Mouse (Mus musculus) hindbrain, embryonic 10.5 days (tissue): ENCODE measurements around the gene U2af1l4. TPM values are rescaled to one million over a fixed set of nuclear protein-coding genes. Genes with fewer than 3 reads are reported as not detected.

Source experiments
- DNase-seq: peaks from one replicate; pipeline ENCODE4 v3.0.0-alpha.2; 2017; ENCODE audit warnings: low spot score
- H3K27ac ChIP-seq: fragments of 300-500 bp; sonication (generic); 2 replicates; pipeline ENCODE4 v1.5.1; 2016; ENCODE audit warnings: mild to moderate bottlenecking, moderate library complexity
- H3K27me3 ChIP-seq: fragments of 300-500 bp; sonication (generic); 2 replicates; pipeline ENCODE4 v1.6.1; 2016; ENCODE audit warnings: mild to moderate bottlenecking; ENCODE audit not compliant: poor library complexity, insufficient read depth, severe bottlenecking
- H3K36me3 ChIP-seq: fragments of 300-500 bp; sonication (generic); 2 replicates; pipeline ENCODE4 v1.6.1; 2016; ENCODE audit warnings: mild to moderate bottlenecking, moderate library complexity
- H3K4me1 ChIP-seq: fragments of 300-500 bp; sonication (generic); replicated peaks from 2 replicates; pipeline ENCODE4 v1.6.1; 2016; ENCODE audit warnings: mild to moderate bottlenecking
- H3K4me3 ChIP-seq: fragments of 300-500 bp; sonication (generic); 2 replicates; pipeline ENCODE4 v1.5.1; 2016; ENCODE audit warnings: mild to moderate bottlenecking, moderate library complexity
- H3K9me3 ChIP-seq: fragments of 300-500 bp; sonication (generic); 2 replicates; pipeline ENCODE4 v1.6.1; 2016; ENCODE audit warnings: mild to moderate bottlenecking, moderate library complexity
- WGBS: fragments of 180-500 bp; shearing (Covaris S2); methylation state at CpG from one replicate; pipeline ENCODE4 v1.1.7; 2016; 5-methylcytosine and 5-hydroxymethylcytosine counted together
- polyA plus RNA-seq: library from polyadenylated mRNA; unstranded; fragments of >200 nt; fragmentation: Nextera tagmentation; extraction: Ambion mirVana; gene quantifications from 2 replicates; pipeline ENCODE4 v1.2.1, GENCODE M21; 2016

Gene U2af1l4
- polyA plus RNA-seq, 1 experiment from 2014 or later: 106 TPM

- Histone ChIP-seq H3K27me3 (peaks cover 6% of the 10 kb centered on the region; the same call in 1 of the 2 replicates), H3K4me1 (peaks cover 39% of the 10 kb centered on the region), H3K9me3 (no peaks in the 10 kb centered on the region), H3K27ac (no peak overlapping the region), H3K4me3 (peak overlapping the region; percentile 11; the same call in 1 of the 2 replicates), H3K36me3 (peaks cover 46% of the 10 kb centered on the region)
- WGBS: 92% methylated on average over 18 of the region's 18 CpGs
- DNase-seq: no peak
Measured at GRCm38 (mm10) chr7:30556894-30557536, 6.1 kb upstream of the U2af1l4 start.

GRCm38 (mm10) chr7:30557901-30558514 is 5.1 kb upstream of the U2af1l4 start:
- Histone ChIP-seq H3K27ac (no peak overlapping the region), H3K4me3 (peak overlapping the region; percentile 76), H3K36me3 (peaks cover 46% of the 10 kb centered on the region), H3K4me1 (peaks cover 38% of the 10 kb centered on the region), H3K27me3 (peaks cover 6% of the 10 kb centered on the region; the same call in 1 of the 2 replicates), H3K9me3 (no peaks in the 10 kb centered on the region)
- no peak for DNase-seq
- 91% methylated on average over 13 of the region's 13 CpGs for WGBS

- peaks cover 3% of the 10 kb centered on the region; the same call in 1 of the 2 replicates for H3K27me3 ChIP-seq
- H3K9me3 ChIP-seq: no peaks in the 10 kb centered on the region
- no peak for DNase-seq
- WGBS: 17% methylated on average over 12 of the region's 12 CpGs
- peak overlapping the region; percentile 76 for H3K4me3 ChIP-seq
- peaks cover 46% of the 10 kb centered on the region for H3K36me3 ChIP-seq
- H3K4me1 ChIP-seq: peaks cover 34% of the 10 kb centered on the region
- H3K27ac ChIP-seq: peak overlapping the region; percentile 85
Measured at GRCm38 (mm10) chr7:30558656-30559442, 4.3 kb upstream of the U2af1l4 start.

- under 1% methylated on average over 20 of the region's 20 CpGs for WGBS
- Histone ChIP-seq H3K36me3 (peaks cover 41% of the 10 kb centered on the region), H3K27ac (peak within 1 kb of the TSS; percentile 85), H3K4me1 (peaks cover 34% of the 10 kb centered on the region), H3K27me3 (no peaks in the 10 kb centered on the region), H3K9me3 (no peaks in the 10 kb centered on the region), H3K4me3 (peak within 1 kb of the TSS; percentile 76)
- DNase-seq: peak; percentile 96
Measured at GRCm38 (mm10) chr7:30559443-30559954, 3.6 kb upstream of the U2af1l4 start, which contains the start of gene Lin37. Gene Lin37 (minus strand): TSS chr7:30559838.

- H3K36me3 ChIP-seq: peaks cover 41% of the 10 kb centered on the region
- H3K27ac ChIP-seq: peak overlapping the region; percentile 85; the same call in 1 of the 2 replicates
- H3K27me3 ChIP-seq: no peaks in the 10 kb centered on the region
- H3K4me1 ChIP-seq: peaks cover 34% of the 10 kb centered on the region
- 73% methylated on average over 2 of the region's 2 CpGs for WGBS
- no peaks in the 10 kb centered on the region for H3K9me3 ChIP-seq
- no peak for DNase-seq
- H3K4me3 ChIP-seq: peak overlapping the region; percentile 76; the same call in 1 of the 2 replicates
Measured at GRCm38 (mm10) chr7:30560296-30560695, 2.8 kb upstream of the U2af1l4 start.

- no peaks in the 10 kb centered on the region for H3K9me3 ChIP-seq
- H3K36me3 ChIP-seq: peaks cover 41% of the 10 kb centered on the region
- H3K4me1 ChIP-seq: peaks cover 34% of the 10 kb centered on the region
- 3% methylated on average over 27 of the region's 27 CpGs for WGBS
- H3K27me3 ChIP-seq: no peaks in the 10 kb centered on the region
- peak overlapping the region; percentile 80 for H3K4me3 ChIP-seq
- no peak for DNase-seq
- peak overlapping the region; percentile 92 for H3K27ac ChIP-seq
Measured at GRCm38 (mm10) chr7:30562526-30563116, 480 bp upstream of the U2af1l4 start.

GRCm38 (mm10) chr7:30563906-30564280 is 792 bp downstream of the U2af1l4 start:
- Histone ChIP-seq H3K4me1 (peaks cover 24% of the 10 kb centered on the region), H3K27me3 (no peaks in the 10 kb centered on the region), H3K4me3 (peak overlapping the region; percentile 80), H3K9me3 (no peaks in the 10 kb centered on the region), H3K36me3 (peaks cover 47% of the 10 kb centered on the region), H3K27ac (peak overlapping the region; percentile 92)
- no peak for DNase-seq
- 25% methylated on average over 6 of the region's 6 CpGs for WGBS

GRCm38 (mm10) chr7:30564970-30565571 is 2.0 kb downstream of the U2af1l4 start, which contains the start of gene Igflr1:
Gene Igflr1 (plus strand): TSS chr7:30565427.
- WGBS: 95% methylated on average over 12 of the region's 12 CpGs
- no peak for DNase-seq
- Histone ChIP-seq H3K27me3 (no peaks in the 10 kb centered on the region), H3K4me1 (peaks cover 18% of the 10 kb centered on the region), H3K4me3 (peak within 1 kb of the TSS; percentile 80), H3K9me3 (no peaks in the 10 kb centered on the region), H3K36me3 (peaks cover 59% of the 10 kb centered on the region), H3K27ac (no peak within 1 kb of the TSS)

GRCm38 (mm10) chr7:30566033-30566432 is 2.9 kb downstream of the U2af1l4 start:
- Histone ChIP-seq H3K36me3 (peaks cover 68% of the 10 kb centered on the region), H3K9me3 (no peaks in the 10 kb centered on the region), H3K27me3 (no peaks in the 10 kb centered on the region), H3K4me1 (peaks cover 16% of the 10 kb centered on the region), H3K4me3 (no peak overlapping the region), H3K27ac (no peak overlapping the region)
- DNase-seq: no peak
- 89% methylated on average over 9 of the region's 9 CpGs for WGBS

- Histone ChIP-seq H3K4me1 (peaks cover 10% of the 10 kb centered on the region), H3K36me3 (peaks cover 80% of the 10 kb centered on the region), H3K9me3 (no peaks in the 10 kb centered on the region), H3K27me3 (no peaks in the 10 kb centered on the region), H3K27ac (no peak overlapping the region), H3K4me3 (no peak overlapping the region)
- 90% methylated on average over 11 of the region's 11 CpGs for WGBS
- no peak for DNase-seq
Measured at GRCm38 (mm10) chr7:30567555-30567954, 4.5 kb downstream of the U2af1l4 start.

GRCm38 (mm10) chr7:30572389-30572788 is 9.3 kb downstream of the U2af1l4 start:
- H3K36me3 ChIP-seq: peaks cover 98% of the 10 kb centered on the region
- no peak for DNase-seq
- H3K4me3 ChIP-seq: no peak overlapping the region
- 90% methylated on average over 5 of the region's 5 CpGs for WGBS
- no peaks in the 10 kb centered on the region for H3K9me3 ChIP-seq
- no peaks in the 10 kb centered on the region for H3K4me1 ChIP-seq
- H3K27ac ChIP-seq: no peak overlapping the region
- H3K27me3 ChIP-seq: no peaks in the 10 kb centered on the region

- no peaks in the 10 kb centered on the region for H3K4me1 ChIP-seq
- no peaks in the 10 kb centered on the region for H3K27me3 ChIP-seq
- H3K36me3 ChIP-seq: peaks cover 100% of the 10 kb centered on the region
- H3K27ac ChIP-seq: no peak overlapping the region
- 90% methylated on average over 2 of the region's 2 CpGs for WGBS
- no peak overlapping the region for H3K4me3 ChIP-seq
- H3K9me3 ChIP-seq: no peaks in the 10 kb centered on the region
- no peak for DNase-seq
Measured at GRCm38 (mm10) chr7:30572969-30573368, 9.9 kb downstream of the U2af1l4 start.
